Mouse (Mus musculus) fat pad, adult 2 months (tissue): ENCODE measurements around the gene Pde1c.

ENCODE experiments used
- DNase-seq: peaks from one replicate; pipeline ENCODE4 v3.0.0-alpha.2; 2011; ENCODE audit warnings: low read depth, low spot score; ENCODE audit errors: extremely low read depth

The Pde1c gene

DNA sequence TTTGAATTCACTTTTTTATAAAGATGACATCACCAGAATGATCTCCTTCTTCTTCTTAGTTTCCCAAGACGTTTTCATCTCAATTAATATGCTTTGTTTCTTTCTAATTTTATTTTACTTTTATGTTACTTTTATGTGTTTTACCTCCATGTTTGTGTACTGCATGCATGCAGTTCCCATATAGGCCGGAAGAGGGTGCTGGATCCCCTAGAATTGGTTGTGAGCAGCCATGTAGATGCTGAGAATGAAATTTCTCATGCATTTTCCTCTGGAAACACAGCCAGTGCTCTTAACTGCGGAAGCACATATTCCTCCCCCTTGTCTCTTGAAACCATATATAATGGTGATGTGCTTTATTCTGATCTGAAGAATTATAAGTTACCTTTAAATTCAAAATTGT is 110.8 kb downstream of the Pde1c start:
- DNase-seq, result no peak

DNA sequence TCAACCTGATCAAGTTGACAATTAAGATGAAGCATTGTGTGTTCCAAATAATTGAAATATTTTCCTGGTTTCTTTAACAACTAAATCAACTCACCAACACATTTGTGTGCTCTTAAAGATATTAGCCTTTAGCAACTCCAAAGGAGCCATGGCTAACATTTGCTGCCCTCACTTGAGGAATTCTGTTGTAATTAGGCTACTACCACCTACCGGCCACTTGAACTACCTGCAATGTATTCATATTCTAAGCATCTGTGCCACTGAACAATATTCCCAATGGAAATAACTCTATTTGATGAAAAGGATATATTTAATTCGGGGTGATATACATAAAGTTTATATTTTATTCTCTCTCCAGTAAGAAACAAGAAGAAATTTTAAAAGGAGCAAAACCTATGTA is 121.0 kb downstream of the Pde1c start:
- no peak for DNase-seq

DNA sequence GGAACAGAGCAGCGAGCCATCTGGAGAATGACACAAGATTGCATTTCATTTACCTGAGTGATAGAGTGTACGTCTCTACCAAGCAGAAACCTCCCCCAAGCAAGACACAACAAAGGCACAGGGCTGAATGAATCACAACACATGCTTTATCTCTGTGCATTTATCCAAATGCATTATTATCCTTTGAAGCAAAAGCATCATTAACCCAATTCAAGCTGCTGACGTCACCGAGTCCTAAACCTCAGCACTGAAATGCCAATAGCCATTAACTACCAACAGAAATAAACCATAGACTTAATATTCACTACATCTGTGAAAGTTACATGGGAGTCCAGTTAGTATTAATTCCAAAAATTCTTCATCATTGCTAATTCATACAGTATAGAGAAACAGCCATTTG is 127.4 kb downstream of the Pde1c start:
- no peak for DNase-seq

DNA sequence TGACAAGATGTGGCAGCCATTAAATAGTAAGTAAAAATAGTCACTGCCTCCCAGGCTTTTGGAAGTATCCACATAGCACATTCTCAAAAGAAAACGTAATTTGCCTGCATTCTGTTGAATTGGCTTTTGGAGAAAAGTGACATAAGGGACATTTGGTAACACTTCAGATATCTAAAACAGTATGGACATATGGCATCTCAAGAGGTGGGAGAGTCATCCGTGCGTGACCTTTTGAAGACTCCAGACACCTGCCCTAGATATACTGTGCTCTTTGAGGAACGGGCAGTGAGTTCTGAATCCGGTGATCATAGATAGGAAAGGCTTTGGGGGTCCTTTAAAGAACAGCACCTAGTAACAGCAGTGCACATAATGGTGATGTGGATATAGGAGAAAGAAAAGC is 143.1 kb downstream of the Pde1c start:
- no peak for DNase-seq

DNA sequence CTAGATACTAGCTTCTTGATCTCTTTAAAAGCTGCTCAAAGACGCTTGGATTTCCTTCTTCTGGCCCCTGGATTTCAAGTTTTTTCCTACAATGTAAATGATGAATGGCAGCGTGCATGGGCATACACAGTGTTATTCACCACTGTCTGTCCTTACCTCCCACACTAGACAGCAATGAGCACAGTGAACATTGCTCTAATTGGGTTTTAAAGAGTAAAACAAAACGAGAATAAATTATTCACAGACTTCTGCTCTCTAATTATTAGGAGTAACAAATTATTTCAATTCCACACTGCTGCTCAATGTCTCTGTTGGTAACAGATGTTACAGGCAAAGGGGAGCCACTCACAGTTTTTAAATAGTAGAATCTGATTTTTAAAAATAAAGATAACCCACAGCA is 146.0 kb downstream of the Pde1c start:
- DNase-seq, result no peak

DNA sequence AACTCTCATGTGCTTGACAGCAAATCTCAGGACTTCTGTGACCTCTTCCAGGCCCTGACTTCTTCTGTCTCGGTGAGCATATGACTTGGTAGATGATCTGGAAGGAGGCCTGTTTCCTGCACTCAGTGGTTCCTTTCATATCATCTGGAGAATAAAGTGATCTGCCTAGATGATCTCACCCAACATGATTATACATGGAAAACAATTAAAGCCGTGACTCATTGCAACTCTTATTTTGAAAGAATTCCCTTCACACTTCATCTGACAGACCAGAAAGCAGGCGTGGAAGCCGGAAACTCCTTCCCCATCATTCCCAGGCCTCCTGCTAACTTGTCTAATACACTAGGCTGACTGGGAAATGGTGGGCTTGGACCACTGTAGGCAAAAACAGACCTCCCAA is 152.7 kb downstream of the Pde1c start:
- DNase-seq, result no peak

DNA sequence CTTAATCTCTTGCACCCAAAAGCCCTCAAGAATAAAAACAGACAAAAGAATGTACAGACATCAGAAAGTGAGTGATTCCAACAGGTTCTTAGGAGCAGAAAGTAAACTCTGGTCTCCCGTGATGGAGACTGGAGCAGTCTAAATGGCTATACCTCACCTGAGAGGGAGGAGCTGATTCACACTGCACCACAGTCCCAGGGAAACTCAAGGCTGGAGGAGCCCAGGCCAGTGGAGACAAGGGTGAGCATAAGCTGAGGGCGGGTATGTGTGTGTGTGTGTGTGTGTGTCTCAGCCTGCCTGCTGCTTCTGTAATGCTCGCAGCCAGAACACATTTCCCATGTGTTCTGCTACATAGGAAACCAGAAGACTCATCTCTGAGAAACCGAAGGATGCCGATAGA is 179.7 kb downstream of the Pde1c start:
- no peak for DNase-seq

DNA sequence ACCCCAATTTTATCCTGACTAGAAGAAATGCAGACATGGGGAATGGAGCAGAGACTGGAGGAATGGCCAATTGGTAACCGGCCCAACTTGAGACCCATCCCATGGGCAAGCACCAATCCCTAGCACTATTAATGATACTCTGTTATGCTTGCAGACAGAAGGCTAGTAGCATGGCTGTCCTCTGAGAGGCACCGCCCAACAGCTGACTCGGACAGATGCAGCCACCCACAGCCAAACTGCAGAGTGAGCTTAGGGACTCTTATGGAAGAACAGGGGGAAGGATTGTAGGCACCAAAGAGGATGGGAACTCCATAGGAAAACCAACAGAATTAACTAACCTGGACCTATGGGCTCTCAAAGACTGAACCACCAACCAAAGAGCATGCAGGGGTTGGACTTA is 192.5 kb downstream of the Pde1c start:
- DNase-seq, result no peak

DNA sequence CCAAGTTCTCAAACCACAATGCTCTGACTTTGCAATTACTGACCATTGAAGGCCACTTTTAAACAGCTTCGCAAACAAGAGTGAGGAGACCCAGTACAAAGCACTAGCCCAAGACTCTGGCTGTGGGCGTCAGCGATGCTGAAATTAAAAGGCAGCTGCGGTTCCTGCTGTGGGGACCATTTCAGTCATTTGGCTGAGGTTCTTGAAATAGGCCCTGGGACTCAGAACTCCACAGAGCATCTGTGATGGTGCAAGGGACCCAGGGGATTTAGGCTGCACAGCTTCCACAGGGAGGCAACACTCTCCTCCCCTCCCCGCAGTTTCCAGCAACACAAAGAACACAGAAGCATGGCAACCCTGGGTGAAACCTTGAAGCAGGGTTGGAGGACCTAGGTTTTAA is 194.7 kb downstream of the Pde1c start:
- no peak for DNase-seq

DNA sequence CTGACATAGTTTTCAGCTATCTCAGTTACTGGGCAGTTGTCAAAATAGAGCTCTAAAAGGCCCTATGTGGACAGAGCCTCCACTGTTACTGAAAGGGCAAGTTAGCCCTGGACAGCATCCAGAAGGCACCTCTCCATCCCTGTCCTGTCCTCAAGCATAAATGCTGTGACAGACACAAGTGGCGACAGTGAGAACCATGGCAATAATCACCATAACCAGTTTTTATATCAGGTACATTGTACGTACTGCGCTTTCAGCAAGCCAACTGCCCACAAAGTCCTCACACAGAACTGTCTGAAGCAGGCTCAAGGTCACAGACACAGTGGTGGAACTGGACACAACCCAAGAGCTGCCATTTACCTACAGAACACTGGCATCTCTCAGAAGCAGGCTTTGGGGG is 195.2 kb downstream of the Pde1c start:
- DNase-seq, result no peak

DNA sequence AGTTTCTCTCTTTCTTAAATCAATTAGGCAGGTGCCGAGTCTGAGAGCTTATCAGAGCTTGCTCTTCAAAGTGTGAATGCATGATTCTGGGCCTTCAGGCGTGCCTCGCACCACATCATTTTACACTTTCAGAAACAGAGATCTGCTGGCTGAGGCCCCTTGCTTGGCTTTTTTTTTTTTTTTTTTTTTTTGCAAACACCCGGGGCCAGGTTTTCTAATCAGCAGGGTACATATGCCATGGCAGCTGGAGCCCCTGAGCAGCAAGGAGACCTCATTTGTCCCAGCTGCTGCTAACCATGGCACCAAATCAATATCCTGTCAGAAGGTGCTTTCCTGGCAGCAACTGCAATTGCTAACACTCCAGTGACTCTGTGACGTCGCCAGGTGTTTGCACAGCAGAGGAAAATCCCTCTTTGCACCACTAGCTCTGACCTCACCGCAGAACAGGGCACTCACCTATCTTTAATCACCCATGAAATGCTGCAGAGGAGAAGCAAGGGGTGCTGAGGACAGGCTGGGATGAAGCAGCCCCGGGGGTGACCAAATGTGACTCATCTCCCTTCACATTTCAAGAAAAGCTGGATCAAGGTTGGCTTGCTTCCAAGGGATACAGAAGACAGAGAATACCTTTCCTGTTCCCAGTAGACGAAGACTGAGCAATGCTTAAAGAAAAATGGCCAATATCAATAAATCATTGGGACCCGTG is 195.7 kb downstream of the Pde1c start:
- DNase-seq, result no peak

DNA sequence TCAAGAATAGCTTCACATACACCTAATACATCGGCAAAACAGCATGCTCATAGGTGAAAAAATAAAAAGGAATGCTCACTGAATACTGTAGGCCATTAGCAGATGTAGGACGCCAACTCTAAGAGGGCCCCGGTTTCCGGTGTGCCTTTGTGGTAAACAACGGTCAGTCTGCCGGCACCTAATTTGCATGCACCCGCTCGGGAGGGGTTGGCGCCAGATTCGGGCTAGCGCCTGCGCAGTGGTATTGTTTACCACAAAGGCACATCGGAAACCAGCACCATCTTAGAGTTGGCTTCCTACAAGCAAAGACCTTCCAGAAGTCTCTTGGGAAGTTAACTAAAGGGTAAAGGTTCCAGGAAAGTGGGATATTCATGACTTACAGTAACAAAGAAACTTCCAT is 199.4 kb downstream of the Pde1c start:
- DNase-seq, result no peak

DNA sequence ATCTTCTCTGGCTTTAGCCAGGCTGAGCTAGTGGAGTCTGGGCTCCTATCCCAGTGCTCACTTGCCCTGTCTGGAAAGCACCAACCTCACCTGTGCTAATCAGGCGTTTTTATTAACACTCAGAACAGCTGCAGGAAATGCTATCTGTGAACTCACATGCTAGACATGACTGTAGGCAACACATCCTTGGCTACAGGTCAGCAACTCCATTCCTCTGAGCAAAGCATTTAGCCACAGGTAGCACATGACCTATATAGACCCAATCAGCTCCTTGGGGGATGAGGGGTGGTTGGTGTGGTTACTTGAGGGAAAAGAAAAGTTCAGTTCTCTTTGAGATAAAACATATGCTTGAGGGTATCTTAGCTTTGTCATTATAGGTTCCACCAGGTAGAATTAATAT is 200.8 kb downstream of the Pde1c start:
- DNase-seq, result no peak

DNA sequence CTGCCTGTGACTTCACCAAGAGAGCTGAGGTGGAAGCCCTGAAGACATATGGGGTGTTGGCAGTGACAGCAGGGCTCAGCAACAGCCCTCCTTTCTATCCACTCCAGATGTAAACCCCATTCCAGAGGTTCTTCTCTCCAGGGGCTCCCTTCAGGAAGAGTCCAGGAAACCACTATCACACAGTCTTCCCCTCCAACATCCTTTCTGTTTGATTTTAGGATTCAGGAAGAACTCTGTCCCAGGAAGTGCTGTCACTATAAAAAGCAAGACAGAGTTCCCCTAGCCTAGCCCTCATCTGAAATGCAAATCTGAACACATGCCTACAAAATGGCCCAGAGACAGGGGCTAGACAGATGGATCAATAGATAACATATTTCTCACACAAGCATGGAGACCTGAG is 201.6 kb downstream of the Pde1c start:
- DNase-seq, result no peak

DNA sequence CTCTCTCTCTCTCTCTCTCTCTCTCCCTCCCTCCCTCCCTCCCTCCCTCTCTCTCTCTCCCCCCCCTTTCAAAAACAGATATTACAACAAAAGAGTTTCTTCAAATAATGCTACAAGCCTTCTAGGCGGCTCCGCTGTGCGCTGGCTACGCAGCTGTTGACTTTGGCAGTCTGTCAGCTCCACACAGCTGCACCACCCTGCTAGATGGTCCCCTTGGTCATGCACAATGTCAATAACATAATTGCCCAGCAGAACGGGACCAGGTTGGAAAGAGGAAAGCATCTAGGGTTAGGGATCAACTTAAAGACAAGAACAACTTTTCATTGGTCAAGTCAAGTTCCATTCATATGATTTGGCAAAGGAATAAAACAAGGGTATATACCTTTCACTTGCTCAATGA is 206.3 kb downstream of the Pde1c start:
- no peak for DNase-seq

DNA sequence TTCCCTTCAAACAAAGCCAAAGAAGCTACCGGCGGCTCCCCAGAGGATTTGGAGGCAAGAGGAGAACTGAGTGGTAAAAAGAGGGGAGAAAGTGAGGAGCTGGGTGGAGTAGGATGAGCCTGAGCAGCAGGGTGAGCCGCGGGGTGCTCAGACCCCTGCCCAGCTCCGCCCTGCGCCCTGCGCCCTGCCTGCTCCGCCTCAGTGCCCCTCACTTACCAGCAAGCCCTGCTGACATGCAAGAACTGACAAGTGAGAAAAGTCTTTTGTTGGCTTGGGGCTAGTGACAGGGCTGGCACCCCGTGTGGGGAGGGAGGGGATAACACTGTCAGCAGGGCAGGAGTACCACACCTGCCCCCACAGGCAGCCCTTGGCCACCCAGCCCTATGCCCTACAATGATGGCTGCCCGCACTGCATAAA is 206.8 kb downstream of the Pde1c start:
- DNase-seq, result no peak

DNA sequence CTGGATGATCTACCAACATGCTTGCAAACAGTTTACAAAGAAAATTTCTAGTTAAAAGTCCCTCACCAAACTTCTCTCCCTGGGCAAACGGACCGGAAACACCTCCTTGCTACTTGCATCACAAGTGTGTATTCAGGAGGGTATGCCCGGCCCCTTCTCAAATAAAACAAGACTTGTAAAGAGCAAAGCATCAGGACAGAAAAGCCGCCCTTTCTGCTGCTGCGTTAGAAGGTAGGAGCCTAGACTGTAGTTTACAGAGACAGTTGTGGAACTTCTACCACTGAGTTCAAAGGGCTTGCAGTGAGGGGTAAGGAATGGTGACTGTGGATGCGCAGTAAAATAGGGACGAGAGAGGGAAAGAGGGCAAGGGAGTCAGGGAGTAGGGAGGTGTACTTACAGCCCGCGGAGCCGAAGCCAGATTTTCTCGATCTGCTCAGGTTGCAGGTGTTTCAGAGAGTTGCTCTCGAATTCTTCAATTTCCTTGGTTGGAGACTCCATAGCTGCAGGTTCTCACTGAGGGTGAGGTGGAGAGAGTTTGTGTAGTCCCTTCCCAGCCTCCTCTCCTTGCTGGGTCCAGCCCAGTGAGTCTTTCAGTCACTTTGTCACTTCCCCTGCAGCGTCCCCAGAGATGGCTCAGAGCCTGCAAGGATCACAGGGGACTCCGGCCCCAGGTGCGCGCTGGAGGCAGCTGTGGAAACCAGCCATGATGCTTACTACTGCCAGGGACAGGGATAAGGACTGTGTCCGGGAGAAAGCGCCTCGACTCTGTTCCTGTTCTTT is 207.4 kb downstream of the Pde1c start:
- DNase-seq, result no peak

DNA sequence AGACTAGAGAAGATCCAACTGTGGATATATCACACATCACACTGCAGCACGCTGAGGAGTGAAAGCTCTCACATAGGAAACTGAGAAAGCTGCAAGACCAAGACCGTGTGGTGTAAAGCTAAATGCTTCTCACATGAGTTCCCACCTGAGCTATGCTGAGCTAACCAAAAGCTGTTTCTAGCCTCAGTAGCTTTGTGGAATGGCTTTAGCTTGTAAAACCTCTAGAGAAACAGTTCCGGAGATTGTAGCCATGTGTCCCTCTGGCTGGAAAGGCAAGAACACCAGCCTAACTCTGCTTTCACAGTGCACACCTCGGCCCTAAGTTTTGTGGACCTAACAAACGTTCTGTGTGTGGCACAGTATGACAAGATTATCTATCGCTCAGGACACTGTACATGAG is 208.8 kb downstream of the Pde1c start:
- no peak for DNase-seq

DNA sequence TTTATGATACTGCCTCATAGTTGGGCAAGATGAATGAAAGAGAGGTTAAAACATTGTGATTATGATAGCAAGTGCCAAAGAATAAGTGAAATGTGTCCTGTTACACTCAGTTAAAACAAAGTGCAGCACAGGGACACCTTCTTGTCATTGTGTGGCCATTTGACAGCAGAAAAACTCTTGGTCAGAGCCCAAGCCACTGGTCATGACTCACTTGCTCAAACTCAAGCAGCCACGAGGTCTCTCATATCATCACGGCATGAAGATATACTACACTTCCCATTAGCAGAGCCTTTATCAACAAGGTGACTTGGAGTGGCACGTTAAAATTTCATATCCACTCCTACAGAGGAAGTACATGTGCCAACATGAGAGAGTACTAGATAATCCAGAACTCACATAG is 209.8 kb downstream of the Pde1c start:
- DNase-seq, result no peak

DNA sequence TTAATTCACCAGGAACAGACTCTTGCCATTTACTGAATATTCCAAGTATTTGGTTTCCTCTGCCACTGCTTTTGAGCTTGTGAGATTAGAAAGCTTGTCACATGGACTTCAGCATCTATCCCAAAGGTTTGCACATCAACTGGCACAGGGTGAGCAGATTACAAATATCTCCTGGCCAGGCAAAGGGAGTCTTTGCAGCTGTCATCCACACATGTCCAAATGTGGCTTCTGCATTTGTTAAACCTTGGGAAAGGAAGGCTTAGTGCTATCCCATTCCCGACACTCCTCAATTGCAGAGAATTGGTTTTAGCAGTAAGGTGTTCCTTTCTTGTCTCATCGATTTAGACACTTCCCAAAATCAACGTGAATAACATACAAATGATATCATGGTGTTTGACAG is 221.7 kb downstream of the Pde1c start:
- DNase-seq, result no peak

DNA sequence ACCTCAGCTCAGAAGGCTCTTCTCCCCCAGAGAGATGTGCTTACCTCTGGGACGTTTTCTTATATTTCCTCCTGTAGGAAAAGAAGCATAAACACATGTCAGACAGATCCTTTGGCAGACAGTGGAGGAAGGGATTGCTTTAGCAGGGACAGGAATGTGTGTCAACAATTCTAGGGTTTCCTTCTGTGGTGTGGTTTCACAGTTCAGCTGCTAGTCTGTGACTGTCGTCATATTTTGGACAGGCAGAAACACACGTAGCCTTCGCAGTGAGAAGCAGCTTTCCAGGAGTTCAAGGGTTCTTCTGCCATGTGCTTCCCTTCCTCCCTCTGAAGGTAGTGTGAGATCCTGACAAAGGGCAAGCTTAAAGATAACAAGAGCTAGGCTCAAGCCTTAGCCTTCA is 223.8 kb downstream of the Pde1c start:
- no peak for DNase-seq

DNA sequence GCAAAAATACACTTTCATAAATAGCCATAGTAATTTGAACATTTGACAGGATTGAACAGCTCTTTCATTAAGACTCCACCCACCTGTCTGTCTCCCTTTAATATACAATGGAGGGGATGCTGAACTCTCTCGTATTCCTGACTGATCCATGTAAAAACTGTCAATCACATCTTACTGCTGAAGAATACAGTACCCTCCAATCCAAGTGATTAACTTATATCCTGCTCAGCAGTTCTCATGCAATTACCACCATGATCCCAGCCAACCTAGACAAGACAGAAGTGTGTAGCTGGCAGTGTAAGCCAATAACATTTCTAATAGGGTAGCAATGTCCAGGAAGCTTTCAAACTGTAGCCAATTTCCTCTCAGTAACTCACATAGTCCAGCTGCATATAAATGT is 226.9 kb downstream of the Pde1c start:
- no peak for DNase-seq
